Comparison of ENCODE assay signal across 8 mouse cellular contexts in the genomic region with DNA sequence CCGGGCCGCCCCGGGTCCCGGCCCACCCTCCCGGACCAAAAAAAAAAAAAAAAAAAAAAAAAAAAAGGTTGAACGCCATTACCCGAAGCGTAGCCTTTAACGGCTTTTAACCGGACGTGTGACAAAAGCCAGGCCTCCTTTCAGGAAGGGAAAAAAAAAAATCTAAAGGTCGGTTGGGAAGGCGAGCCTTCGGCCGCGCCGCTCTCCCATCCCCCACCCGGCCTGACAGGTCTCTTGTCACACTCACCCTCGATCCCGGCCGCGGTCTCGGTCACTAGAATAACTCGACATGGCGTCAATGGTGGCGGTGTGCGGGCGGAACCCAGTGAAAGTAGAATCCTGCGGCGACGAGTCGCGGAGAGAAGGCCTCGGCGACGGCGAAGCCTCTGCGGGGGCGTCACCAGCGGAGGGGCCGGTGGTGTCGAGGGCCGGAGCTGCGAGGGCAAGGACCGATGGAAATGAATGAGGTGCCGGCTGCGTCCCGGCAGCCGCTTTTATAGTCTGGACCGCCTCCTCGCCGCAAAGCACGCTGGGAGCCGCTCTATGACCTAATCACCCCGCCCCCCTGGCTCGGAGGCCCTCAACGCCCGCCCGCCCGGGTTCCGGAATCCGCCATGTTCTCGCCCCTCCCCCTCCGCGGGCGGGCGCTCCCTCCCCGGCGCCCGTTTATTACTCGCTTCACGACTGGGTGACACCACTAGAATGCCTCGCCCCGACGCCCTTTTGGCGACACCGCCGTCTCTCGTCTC. TPM values are rescaled to one million over a fixed set of nuclear protein-coding genes. Genes with fewer than 3 reads are reported as not detected.
DNase-seq lines count a peak whose midpoint lies in the region; ATAC-seq and TF ChIP-seq lines count a peak whose summit lies in the region.

No protein-coding gene starts in this region.

- peaks cover 60% of the 10 kb centered on the region for H3K36me3 ChIP-seq in heart, embryonic 10.5 days
- peaks cover 49% of the 10 kb centered on the region for H3K36me3 ChIP-seq in kidney, embryonic 15.5 days
- H3K36me3 ChIP-seq in limb, embryonic 15.5 days = peaks cover 35% of the 10 kb centered on the region
- H3K36me3 ChIP-seq in midbrain, postnatal 0 days (ENCODE audit: insufficient read depth, low read length) = peaks cover 11% of the 10 kb centered on the region

- no peaks in the 10 kb centered on the region for H3K4me1 ChIP-seq in embryonic fibroblast, embryonic 13.5 days (ENCODE audit: control insufficient read depth, insufficient read depth, low read length)
- peaks cover 5% of the 10 kb centered on the region; the same call in 1 of the 2 replicates for H3K4me1 ChIP-seq in heart, embryonic 10.5 days
- peaks cover 29% of the 10 kb centered on the region for H3K4me1 ChIP-seq in kidney, embryonic 15.5 days
- peaks cover 10% of the 10 kb centered on the region for H3K4me1 ChIP-seq in limb, embryonic 15.5 days
- H3K4me1 ChIP-seq in midbrain, postnatal 0 days (ENCODE audit: insufficient read depth, low read length) = peaks cover 5% of the 10 kb centered on the region; the same call in 1 of the 2 replicates

- TF ChIP-seq POLR2A in embryonic fibroblast, embryonic 13.5 days (IDR thresholded peaks at IDR 0.05; ENCODE audit: low read depth, low read length) = peak; percentile 98

- peak; percentile 82 for ATAC-seq in kidney, embryonic 15.5 days (replicated peaks; ENCODE audit: low FRiP score)
- peak; percentile 78 for ATAC-seq in limb, embryonic 15.5 days (ENCODE audit: insufficient number of reproducible peaks, low FRiP score, low TSS enrichment, low read depth)
- ATAC-seq in midbrain, postnatal 0 days (ENCODE audit: low FRiP score) = peak; percentile 88

- peak overlapping the region; percentile 86 for H3K4me3 ChIP-seq in embryonic fibroblast, embryonic 13.5 days (ENCODE audit: insufficient read depth, low read length)
- H3K4me3 ChIP-seq in heart, embryonic 10.5 days = peak overlapping the region; percentile 95
- H3K4me3 ChIP-seq in kidney, embryonic 15.5 days (replicated peaks) = peak overlapping the region; percentile 87
- peak overlapping the region; percentile 82 for H3K4me3 ChIP-seq in limb, embryonic 15.5 days
- H3K4me3 ChIP-seq in midbrain, postnatal 0 days (ENCODE audit: low read depth, low read length) = peak overlapping the region; percentile 67

- no peak for TF ChIP-seq CTCF in embryonic fibroblast, embryonic 13.5 days (IDR thresholded peaks at IDR 0.05; ENCODE audit: borderline replicate concordance, insufficient read depth, low read length)
- no peak for TF ChIP-seq CTCF in midbrain, postnatal 0 days (IDR thresholded peaks at IDR 0.05)

- no peaks in the 10 kb centered on the region for H3K9me3 ChIP-seq in heart, embryonic 10.5 days
- no peaks in the 10 kb centered on the region for H3K9me3 ChIP-seq in kidney, embryonic 15.5 days (replicated peaks)
- H3K9me3 ChIP-seq in limb, embryonic 15.5 days = no peaks in the 10 kb centered on the region
- H3K9me3 ChIP-seq in midbrain, postnatal 0 days (ENCODE audit: low read length) = no peaks in the 10 kb centered on the region

- under 1% methylated on average over 75 of the region's 79 CpGs for WGBS in heart, embryonic 10.5 days
- under 1% methylated on average over 67 of the region's 79 CpGs for WGBS in kidney, embryonic 15.5 days
- under 1% methylated on average over 70 of the region's 79 CpGs for WGBS in limb, embryonic 15.5 days
- WGBS in midbrain, postnatal 0 days = under 1% methylated on average over 59 of the region's 79 CpGs

- H3K4me2 ChIP-seq in kidney, embryonic 15.5 days = peak overlapping the region; percentile 78
- H3K4me2 ChIP-seq in limb, embryonic 15.5 days = peak overlapping the region; percentile 69; the same call in 1 of the 2 replicates
- peak overlapping the region; percentile 50 for H3K4me2 ChIP-seq in midbrain, postnatal 0 days (ENCODE audit: low read depth, low read length, poor library complexity, severe bottlenecking)

- DNase-seq in CD4-positive helper T cell, adult 2 months (ENCODE audit: low read depth, low spot score) = peak; percentile 99
- DNase-seq in brain, adult 2 months (ENCODE audit: low read depth, low spot score) = peak; percentile 98
- DNase-seq in heart, embryonic 10.5 days (ENCODE audit: low spot score) = peak; percentile 97
- peak; percentile 98 for DNase-seq in midbrain, postnatal 0 days (ENCODE audit: low spot score)
- peak; percentile 100 for DNase-seq in spleen, postnatal 4 days (ENCODE audit: low spot score in 2 of 2)

- H3K9ac ChIP-seq in kidney, embryonic 15.5 days = peak overlapping the region; percentile 97
- peak overlapping the region; percentile 95 for H3K9ac ChIP-seq in limb, embryonic 15.5 days
- H3K9ac ChIP-seq in midbrain, postnatal 0 days (replicated peaks; ENCODE audit: low read length, poor library complexity, severe bottlenecking) = peak overlapping the region; percentile 99

- H3K27ac ChIP-seq in embryonic fibroblast, embryonic 13.5 days (ENCODE audit: insufficient read depth, low read length) = peak overlapping the region; percentile 83
- H3K27ac ChIP-seq in heart, embryonic 10.5 days = peak overlapping the region; percentile 100
- peak overlapping the region; percentile 100 for H3K27ac ChIP-seq in kidney, embryonic 15.5 days
- peak overlapping the region; percentile 97 for H3K27ac ChIP-seq in limb, embryonic 15.5 days
- peak overlapping the region; percentile 98 for H3K27ac ChIP-seq in midbrain, postnatal 0 days (ENCODE audit: low read depth, low read length)

- no peaks in the 10 kb centered on the region for H3K27me3 ChIP-seq in heart, embryonic 10.5 days (ENCODE audit: insufficient read depth, poor library complexity, severe bottlenecking)
- H3K27me3 ChIP-seq in kidney, embryonic 15.5 days = no peaks in the 10 kb centered on the region
- no peaks in the 10 kb centered on the region for H3K27me3 ChIP-seq in limb, embryonic 15.5 days
- no peaks in the 10 kb centered on the region for H3K27me3 ChIP-seq in midbrain, postnatal 0 days (ENCODE audit: insufficient read depth, low read length)

RNA-seq across cellular contexts. Expression of a gene that starts 0.8 kb away (rescaled TPM):
- 769 and 953 TPM in 2 replicates for polyA plus RNA-seq in embryonic fibroblast, embryonic 13.5 days (2011; ENCODE audit: insufficient read length, low read depth, missing spikeins)
- polyA plus RNA-seq in heart, embryonic 10.5 days (2016; fragmentation: Nextera tagmentation; extraction: Ambion mirVana) = 203 and 259 TPM in 2 replicates
- 344 and 366 TPM in 2 replicates for polyA plus RNA-seq in kidney, embryonic 15.5 days (2015; fragmentation: Nextera tagmentation; extraction: Ambion mirVana)
- 284 and 288 TPM in 2 replicates for polyA plus RNA-seq in limb, embryonic 15.5 days (2015; fragmentation: Nextera tagmentation; extraction: Ambion mirVana)
- total RNA-seq in midbrain, postnatal 0 days (2014; rRNA removed) = 408 and 459 TPM in 2 replicates
- 260 and 301 TPM in 2 replicates for polyA plus RNA-seq in midbrain, postnatal 0 days (2015; fragmentation: Nextera tagmentation; extraction: Ambion mirVana)

RNA-seq across cellular contexts. Expression of a gene that starts 0.9 kb away (rescaled TPM):
- 11.2 and 15.9 TPM in 2 replicates for polyA plus RNA-seq in embryonic fibroblast, embryonic 13.5 days (2011; ENCODE audit: insufficient read length, low read depth, missing spikeins)
- 15.8 and 18.3 TPM in 2 replicates for polyA plus RNA-seq in heart, embryonic 10.5 days (2016; fragmentation: Nextera tagmentation; extraction: Ambion mirVana)
- 21.7 and 22.0 TPM in 2 replicates for polyA plus RNA-seq in kidney, embryonic 15.5 days (2015; fragmentation: Nextera tagmentation; extraction: Ambion mirVana)
- 21.9 and 22.5 TPM in 2 replicates for polyA plus RNA-seq in limb, embryonic 15.5 days (2015; fragmentation: Nextera tagmentation; extraction: Ambion mirVana)
- total RNA-seq in midbrain, postnatal 0 days (2014; rRNA removed) = 6.0 and 13.3 TPM in 2 replicates
- polyA plus RNA-seq in midbrain, postnatal 0 days (2015; fragmentation: Nextera tagmentation; extraction: Ambion mirVana) = 6.0 and 7.9 TPM in 2 replicates

RNA-seq across cellular contexts. Expression of a gene that starts 8.9 kb away (rescaled TPM):
- 4.1 and 4.3 TPM in 2 replicates for polyA plus RNA-seq in embryonic fibroblast, embryonic 13.5 days (2011; ENCODE audit: insufficient read length, low read depth, missing spikeins)
- polyA plus RNA-seq in heart, embryonic 10.5 days (2016; fragmentation: Nextera tagmentation; extraction: Ambion mirVana) = 9.4 and 9.9 TPM in 2 replicates
- 10.2 and 12.1 TPM in 2 replicates for polyA plus RNA-seq in kidney, embryonic 15.5 days (2015; fragmentation: Nextera tagmentation; extraction: Ambion mirVana)
- 9.8 and 13.3 TPM in 2 replicates for polyA plus RNA-seq in limb, embryonic 15.5 days (2015; fragmentation: Nextera tagmentation; extraction: Ambion mirVana)
- total RNA-seq in midbrain, postnatal 0 days (2014; rRNA removed) = 6.6 and 9.8 TPM in 2 replicates
- 9.7 and 10.5 TPM in 2 replicates for polyA plus RNA-seq in midbrain, postnatal 0 days (2015; fragmentation: Nextera tagmentation; extraction: Ambion mirVana)

RNA-seq across cellular contexts. Expression of a gene that starts 37.2 kb away (rescaled TPM):
- 0.43 and 1.4 TPM in 2 replicates for polyA plus RNA-seq in embryonic fibroblast, embryonic 13.5 days (2011; ENCODE audit: insufficient read length, low read depth, missing spikeins)
- polyA plus RNA-seq in heart, embryonic 10.5 days (2016; fragmentation: Nextera tagmentation; extraction: Ambion mirVana) = 0.46 and 1.2 TPM in 2 replicates
- 1.0 and 1.7 TPM in 2 replicates for polyA plus RNA-seq in kidney, embryonic 15.5 days (2015; fragmentation: Nextera tagmentation; extraction: Ambion mirVana)
- polyA plus RNA-seq in limb, embryonic 15.5 days (2015; fragmentation: Nextera tagmentation; extraction: Ambion mirVana) = 2.3 and 2.9 TPM in 2 replicates
- 0.66 TPM in 1 of 2 replicates, not detected in the other for total RNA-seq in midbrain, postnatal 0 days (2014; rRNA removed)
- 0.37 and 0.82 TPM in 2 replicates for polyA plus RNA-seq in midbrain, postnatal 0 days (2015; fragmentation: Nextera tagmentation; extraction: Ambion mirVana)

RNA-seq across cellular contexts. Expression of a gene that starts 37.8 kb away (rescaled TPM):
- polyA plus RNA-seq in embryonic fibroblast, embryonic 13.5 days (2011; ENCODE audit: insufficient read length, low read depth, missing spikeins) = 0.32 and 1.0 TPM in 2 replicates
- polyA plus RNA-seq in heart, embryonic 10.5 days (2016; fragmentation: Nextera tagmentation; extraction: Ambion mirVana) = 40.6 and 56.0 TPM in 2 replicates
- 59.3 and 66.5 TPM in 2 replicates for polyA plus RNA-seq in kidney, embryonic 15.5 days (2015; fragmentation: Nextera tagmentation; extraction: Ambion mirVana)
- polyA plus RNA-seq in limb, embryonic 15.5 days (2015; fragmentation: Nextera tagmentation; extraction: Ambion mirVana) = 44.2 and 54.6 TPM in 2 replicates
- 17.5 and 18.1 TPM in 2 replicates for total RNA-seq in midbrain, postnatal 0 days (2014; rRNA removed)
- polyA plus RNA-seq in midbrain, postnatal 0 days (2015; fragmentation: Nextera tagmentation; extraction: Ambion mirVana) = 9.8 and 11.1 TPM in 2 replicates

Comparison
In these comparisons a context has a peak if more than half of its experiments do, and no peak if none do; other contexts are left out.
1. Peak in every context shown above with its lines: DNase-seq, ATAC-seq, H3K4me3 ChIP-seq and H3K27ac ChIP-seq.